Mouse (Mus musculus) lung, postnatal 36 days (tissue): ENCODE measurements at regions not wholly inside any gene's neighbourhood (a gene's known extent, or its start where the extent isn't known, plus 50 kb on each side); places are given as distances from the start of the nearest gene placed in this dataset.

Experiments
- DNase-seq: peaks from one replicate; pipeline ENCODE4 v3.0.0; 2022; ENCODE audit warnings: mixed read lengths

DNA sequence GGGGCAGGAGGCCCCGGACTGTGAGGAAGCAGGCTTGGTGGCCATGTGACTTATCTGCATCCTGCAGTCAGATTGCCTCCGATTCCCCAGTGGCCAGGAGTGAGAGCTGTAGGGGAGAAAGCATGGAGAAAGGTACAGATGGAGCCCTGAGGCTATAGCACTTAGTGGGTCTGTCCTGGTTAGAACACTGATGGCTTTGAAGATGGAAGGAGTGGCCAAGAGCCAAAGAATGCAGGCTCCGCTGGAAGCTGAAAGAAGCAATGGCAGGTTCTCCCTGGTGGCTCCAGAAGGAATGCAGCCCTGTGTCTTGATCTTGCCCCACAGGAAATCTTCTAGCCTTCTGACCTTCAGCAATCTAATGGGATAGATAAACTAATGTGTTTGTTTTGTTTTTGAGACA, 926.3 kb downstream of the 4930447A16Rik start:
- DNase-seq = no peak

DNA sequence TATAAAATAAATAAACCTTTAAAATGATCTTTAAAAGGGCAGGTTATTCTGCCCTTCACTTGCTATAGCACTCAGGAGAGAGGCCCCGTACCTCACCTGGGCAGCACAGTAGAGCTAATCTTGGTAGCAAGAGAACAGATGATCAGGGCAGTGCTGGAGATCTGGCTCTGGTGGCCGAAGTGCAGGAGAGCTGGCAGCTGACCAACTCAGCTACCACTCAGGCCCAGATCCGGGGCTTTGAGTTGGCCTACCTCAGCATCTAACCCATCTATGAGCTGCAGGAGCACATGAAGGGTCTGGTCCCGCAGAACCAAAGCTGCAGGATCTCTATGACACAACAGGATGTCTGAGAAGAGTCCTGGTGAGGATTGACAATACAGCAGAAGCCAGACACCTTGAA, 928.0 kb downstream of the 4930447A16Rik start:
- DNase-seq = no peak

DNA sequence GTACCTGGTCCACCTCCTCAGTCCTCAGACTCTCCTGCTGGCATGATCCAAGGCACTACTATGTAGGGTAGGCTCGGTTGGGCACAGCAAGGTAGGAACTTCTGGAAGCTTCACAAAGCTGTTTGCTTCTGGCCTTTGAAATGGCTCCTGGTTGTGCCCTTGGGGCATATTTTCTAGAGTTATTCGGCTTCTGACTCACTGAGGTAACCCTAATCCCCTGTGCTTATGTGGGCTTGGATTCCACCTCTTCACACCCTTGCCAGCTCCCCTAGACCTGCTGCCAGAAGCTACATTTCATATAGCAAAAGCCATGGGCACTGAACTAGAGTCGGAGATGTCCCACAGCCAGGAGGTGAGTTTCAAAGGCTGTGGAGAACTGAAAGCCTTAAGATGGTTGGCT, 933.7 kb downstream of the 4930447A16Rik start:
- no peak for DNase-seq

DNA sequence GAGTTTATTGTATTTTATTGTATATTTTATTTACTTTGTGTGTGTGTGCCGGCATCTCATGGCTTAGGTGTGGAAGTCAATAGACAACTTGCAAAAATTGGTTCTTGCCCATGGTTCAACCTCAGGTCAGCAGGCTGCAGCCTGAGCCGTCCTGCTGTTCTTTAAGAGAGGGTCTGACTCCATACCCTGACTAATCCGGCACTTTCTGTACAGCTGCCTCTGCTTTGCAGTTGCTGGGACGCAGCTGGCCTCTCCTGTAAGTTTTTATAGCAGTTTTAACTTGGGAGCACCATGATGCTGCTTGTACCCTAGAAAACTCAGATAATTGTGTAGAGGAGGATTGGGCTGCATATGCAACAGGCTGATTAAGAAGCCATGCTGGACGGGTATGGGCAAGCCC, 938.2 kb downstream of the 4930447A16Rik start:
- DNase-seq = no peak

DNA sequence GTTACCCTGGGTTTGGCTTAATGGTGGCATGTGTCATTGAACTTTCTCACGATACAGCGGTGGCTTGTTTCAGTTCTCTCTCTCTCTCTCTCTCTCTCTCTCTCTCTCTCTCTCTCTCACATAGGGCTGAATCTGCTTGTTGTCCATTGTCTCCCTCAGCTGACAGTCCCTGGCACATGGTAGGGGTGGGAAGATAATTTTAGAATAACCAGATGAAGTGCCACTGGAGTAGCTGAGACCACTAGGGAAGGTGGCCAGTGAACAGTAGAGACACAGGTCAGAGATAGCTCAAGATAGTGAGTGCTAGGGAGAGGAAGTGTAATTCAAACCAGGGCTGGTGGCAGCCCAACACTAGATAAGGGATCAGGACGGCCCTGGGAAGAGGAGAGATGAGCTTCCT, 938.7 kb downstream of the 4930447A16Rik start:
- no peak for DNase-seq

DNA sequence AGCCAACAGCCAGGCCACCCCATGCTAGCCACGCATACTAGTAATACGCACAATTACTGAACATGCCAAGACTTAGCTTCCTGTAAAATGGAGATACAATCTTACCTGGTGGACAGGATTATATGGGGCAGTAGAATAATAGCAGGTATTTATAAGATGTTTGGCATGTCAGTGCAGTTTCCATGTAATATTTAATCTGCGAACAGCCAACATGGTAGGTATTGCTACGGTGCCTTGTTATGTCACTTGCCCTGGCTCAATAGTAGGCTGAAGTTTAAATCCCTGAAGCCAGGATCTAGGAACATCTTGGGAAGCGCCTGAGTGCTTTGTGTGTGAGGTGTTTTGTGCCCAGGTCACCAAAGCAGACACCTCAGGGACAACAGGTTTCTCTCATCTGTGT, 942.3 kb downstream of the 4930447A16Rik start:
- no peak for DNase-seq

DNA sequence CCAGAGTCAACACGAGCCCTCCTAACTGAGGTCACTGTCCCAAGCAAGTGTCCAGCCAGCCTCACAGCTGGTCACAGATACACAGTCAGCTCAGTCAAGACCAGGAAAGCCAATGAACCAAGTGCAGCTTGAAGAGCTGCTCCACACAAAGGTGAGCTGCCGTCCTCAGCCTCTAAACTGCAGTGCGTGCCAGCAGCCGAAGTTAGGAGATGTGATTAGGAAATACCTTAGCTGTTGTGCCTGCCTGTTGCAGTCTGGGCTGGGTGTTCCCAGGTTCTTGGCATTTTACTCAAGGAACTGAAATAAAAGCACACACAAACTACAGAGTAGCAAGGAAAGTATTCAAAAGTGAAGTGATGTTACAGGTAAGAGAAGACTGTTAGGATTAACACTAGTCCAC, 942.9 kb downstream of the 4930447A16Rik start:
- DNase-seq = peak; percentile 66

DNA sequence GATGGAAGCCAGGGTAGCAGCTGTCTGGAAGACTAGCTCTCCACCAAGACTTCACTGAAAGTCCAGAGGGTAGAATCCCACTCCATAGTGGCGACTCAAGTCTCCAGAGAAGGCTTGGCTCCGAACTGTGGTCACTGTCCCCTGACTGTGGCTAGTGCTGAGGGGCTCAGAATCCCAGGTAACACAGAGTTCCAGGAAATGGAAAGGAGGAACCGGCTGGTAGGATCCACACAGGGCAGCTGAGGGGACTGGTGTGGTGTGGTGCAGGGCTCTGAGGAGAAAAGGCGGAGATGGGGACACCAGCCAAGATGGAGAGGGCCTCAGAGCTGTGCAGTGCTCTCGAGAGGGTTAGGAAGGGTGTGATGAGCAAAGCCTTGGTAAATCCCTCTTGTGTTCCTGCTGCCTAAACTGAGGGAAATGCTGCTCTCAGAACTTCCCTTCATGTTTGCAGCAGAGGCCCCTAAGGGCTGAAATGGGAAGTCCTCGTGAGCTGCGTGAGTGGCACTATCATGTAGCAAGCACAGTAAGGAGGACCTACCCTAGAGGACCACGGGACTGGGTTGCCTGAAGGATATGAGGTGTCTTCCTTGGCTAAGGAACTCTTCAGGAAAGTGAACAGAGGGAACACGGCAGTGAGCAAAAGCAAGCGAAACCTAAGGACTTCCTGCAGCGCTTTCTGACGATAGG, 946.2 kb downstream of the 4930447A16Rik start:
- peak; percentile 21 for DNase-seq

DNA sequence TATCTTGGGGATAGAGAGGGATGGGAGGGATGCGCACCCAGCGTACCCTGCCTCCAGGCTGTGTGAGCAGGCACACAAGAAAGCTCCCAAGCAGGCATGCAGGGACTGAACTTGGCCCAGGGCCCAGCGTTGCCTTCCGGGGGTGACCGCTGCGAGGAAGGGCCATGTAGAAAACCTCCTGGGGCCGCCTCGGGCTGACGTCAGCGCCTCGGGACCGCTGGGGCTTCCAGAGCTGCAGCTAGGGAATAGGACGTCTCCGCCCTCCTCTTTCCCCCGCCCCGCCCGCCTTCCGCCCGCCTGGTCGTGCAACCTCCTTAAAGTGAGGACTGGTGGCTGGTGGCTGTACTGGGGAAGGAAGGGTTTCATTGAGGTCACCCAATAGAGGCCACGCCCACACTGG, 948.4 kb downstream of the 4930447A16Rik start:
- peak; percentile 94 for DNase-seq

DNA sequence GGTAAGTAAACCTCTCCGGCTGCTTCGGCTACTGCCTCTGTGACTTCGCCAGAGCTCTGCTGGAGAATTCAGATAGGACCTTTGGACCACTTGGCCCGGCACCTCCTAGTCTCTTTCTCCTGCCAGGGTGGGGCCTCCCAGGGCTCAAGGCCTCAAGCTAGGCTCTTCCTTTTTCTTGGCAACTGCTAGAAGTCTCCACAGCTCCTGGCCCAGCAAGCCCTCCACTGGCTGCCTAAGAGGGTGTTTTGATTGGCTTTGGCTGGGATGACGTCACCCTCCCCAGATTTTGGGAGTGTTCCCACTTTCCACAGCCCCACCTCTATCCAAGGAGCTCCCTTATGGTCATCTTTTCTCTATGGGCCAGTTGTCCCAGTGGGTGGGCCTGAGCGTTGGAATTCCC, 949.4 kb downstream of the 4930447A16Rik start:
- DNase-seq = peak; percentile 81

DNA sequence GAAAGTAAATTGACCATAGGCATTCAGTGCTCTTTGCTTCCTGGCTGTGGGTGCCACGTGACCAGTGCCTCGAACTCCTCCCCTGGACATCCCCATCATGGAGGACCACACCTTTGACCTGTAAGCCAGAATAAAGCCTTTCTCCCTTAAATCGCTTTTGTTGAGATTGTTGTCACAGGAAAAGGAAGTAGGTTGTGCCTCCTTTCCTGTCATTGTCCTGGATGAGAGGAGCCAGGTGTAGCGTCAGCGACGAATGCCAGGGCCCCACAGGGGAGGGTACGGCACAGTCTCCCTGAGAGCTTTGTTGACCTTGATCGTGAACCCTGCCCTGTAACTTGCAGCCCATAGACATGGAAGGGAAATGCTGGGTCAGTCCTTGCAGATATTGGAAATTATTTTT, 952.8 kb downstream of the 4930447A16Rik start:
- DNase-seq = peak; percentile 15

DNA sequence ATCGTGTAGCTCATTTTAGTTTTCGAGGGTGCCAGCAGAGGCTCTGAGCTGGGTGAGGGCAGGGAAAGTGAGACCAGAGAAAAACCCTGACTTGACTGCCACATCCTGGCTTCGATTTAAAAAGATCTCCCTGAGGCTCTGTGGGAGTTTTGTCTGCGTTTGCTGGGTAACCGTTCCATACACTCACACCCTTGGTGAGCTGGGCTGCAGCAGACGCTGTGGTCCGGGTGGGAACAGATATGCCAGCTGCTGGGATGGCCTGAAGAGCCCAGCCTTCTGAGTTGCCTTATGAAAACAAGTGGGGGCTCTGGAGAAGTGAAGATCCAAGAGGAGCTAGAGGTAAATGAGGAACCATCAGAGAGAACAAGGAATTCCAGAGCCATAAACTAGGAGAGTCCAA, 962.3 kb downstream of the 4930447A16Rik start:
- DNase-seq = no peak

DNA sequence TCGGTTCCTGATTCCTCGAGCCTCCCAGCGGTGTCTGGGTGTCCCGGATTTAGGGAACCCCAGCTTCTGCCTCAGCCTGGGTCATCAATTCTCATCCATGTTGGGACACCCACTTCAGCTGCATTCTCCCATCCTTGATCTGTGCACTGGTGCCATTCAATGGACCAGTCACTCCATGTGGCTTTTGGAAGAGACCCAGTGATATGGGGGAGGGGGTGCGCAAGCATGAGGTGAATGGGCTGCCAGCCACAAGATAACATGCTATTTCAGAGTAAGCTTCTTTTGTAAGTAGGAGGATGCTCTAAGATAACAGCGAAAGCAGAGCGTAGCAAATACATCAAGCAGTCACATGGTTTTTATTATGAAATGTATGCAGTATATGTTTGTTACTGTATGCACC, 963.1 kb downstream of the 4930447A16Rik start:
- DNase-seq = no peak

DNA sequence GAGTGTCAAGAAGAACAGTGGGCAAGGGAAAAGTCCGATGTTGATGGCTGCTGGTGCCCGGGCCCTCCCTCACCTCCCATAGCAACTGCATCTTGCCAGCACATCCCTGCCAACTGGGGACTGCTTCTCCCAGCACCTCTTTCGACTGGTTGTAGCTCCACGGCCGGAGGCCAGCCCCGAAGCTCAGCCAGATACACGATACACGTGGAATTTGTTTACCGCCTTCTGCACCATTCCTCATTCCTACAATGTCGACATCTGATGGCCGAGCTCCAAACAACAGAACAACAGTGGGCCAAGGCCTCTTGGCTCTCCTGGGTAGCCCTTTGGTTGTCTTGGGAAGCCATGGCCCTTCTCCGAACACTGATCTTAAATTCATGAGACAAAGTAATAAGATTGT, 965.1 kb downstream of the 4930447A16Rik start:
- DNase-seq = peak; percentile 46

DNA sequence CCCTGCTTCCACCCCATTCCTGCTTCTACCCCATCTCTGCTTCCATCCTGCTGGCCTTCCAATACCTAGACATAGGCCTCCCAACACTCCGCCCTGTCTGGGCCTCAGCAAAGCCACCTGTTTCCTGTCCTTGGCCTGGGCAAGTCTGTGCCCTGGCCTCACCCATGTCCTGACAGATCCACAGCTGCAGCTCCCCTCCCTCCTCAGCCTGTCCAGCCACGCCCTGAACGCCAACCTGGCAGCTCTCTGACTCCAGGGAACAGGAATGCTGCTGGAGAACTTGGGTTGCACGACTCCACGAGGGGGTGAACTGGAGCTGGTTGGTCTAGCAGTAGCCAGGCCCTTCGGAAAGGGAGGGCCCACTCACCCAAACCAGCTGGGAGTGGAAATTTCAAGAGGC, 966.1 kb downstream of the 4930447A16Rik start:
- DNase-seq = peak; percentile 87

DNA sequence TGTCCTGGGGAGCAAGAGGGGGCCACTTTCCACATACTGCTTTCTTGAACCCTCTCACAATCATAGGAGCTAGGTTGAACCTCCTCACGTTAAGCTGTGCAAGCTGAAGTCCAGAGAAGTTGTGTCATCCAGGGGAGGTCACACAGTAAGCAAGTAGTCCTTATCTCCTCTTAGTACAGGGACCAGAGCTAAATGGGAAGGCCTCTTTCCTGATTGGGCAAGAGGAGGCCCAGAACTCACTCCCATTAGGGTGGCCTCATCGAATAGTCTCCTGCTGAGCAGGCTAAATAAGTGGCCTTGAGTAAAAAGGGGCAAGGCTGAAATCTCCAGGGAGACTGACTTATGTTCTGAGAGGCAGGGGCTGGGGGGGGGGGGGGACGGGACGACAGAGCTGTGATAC, 966.5 kb downstream of the 4930447A16Rik start:
- no peak for DNase-seq

DNA sequence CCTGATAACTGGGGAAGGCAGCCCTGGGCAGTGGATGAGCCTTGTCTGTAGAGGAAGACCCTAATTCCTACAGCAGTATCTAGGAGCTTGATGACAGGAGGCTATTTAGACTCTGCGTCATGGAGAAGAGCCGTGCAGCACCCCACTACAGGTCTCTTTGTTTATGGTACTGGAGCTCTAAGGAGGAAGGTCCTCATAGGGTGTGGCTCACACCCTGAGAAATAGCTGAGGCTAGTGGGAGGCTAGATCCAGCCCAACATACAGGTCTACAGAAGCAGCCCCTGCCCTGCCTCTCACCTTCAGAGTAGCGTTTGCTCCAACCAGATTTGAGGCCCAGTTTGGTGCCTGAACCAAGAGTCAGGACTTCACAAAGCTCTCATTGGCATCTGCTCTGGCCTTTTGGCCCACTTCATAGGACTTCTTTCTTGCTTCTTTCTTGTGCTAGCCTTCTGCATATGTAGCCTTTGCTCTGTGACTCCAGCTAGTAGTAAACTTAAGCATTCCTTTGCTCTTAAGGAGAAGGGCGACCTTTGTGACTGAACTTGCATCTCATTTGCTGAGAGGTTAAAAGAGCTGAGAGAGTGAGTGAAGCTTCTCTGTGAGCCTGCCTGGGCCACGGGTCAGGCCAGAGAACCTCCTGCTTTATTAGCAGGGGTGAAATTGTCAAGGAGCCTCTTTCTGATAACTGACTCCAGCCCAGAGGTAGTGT, 967.2 kb downstream of the 4930447A16Rik start:
- DNase-seq = no peak

DNA sequence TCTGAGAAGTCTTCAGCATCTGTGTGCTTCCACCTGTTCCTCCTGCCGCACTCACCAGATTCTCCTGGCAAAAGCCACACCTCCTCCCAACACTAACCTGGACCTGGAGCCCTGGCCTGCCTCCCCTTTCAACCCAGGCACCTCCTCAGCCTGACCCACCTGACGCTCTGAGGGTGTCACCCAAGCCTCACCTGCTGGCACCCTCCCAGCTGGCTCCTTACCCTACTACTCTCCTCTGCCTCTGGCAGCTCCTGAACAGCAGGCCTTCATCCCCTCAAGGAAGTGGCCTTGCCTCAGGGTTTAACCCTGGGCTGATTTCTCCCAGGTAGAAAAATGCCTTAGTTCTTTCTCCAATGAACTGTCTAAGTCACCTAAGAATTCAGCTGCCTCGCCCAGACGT, 973.5 kb downstream of the 4930447A16Rik start:
- peak; percentile 84 for DNase-seq

DNA sequence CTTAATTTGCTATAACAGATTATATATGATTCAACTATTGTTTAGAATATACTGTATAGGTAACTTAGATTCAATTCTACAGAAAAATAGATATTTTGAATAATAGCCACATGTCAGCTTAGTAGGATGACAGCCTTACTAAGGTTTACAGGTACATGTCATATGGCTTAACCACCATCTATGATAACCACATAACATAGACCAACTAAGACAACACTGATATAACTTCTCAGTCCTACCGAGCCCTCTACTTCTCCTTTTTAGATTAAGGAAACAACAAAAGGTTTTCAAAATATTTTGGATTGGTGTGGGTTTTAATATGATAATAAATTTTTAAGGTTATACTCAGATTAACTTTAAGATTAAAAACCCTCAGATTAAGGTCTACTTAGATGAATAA, 977.4 kb downstream of the 4930447A16Rik start:
- DNase-seq = no peak

DNA sequence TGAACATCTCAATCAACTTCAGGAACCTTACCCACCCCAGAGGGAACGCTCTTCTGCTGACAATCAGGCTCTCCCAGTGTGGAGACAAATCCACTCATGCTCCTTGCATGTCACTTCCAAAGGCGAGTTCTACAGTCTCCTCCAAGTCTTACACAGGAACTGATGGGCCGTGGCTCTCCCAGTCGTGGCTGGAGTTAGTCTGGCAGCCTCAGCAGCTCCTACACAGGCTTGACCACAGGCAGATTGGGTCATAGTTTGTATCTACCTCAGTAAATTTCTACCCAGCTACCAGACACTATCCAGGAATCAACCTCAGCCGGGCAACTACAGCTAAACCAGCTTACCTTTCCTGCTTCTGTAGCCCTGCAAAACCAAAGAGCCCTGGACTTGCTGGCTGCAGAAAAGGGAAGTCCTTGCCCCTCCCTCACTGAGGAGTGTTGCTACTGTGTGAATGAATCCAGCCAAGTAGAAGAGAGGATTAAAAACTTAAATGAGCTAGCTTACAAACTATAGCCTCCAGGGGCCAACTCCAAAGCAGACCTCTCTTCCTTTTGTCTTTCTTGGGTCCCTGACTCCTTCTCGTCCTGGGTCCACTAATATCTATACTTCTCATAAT, 978.5 kb downstream of the 4930447A16Rik start:
- peak; percentile 34 for DNase-seq

DNA sequence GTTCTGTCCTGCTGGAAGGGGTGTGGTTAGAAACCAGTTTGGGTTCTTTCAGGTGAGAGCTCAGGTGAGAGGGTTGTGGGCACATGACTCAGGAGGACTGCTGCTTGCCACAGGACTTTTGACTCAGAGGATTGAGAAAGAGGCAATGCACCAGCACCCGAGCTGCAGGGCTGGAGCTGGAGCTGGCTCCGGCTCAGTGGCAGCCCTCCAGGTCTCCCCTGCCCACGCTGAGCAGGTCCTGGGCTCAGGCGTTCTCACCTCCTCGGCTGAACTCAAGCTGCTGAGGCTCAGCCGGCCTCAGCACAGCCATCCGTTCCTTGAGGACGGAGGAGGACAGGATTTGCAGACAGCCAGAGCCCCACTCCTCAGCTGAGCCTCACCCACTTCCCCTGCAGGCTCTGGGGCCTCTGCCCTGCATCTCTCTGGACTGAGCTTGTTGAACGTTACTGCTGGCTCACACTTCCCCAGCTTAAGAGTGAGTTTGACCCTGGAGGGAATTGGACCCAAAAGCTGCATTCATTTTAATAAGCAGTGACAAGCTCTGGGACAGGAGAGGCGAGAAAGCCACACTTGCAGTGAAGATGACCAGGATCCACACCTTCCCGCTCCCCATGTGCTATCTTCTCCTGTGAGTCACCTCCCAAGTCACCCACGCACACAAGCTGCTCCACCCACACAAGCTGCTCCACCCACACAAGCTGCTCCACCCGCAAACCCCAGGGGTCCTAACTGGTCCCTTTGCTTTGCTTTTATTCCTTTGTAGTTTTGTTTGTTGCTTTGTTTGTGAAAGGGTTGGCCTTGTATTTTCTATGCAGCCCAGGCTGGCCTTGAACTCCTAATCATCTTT, 981.0 kb downstream of the 4930447A16Rik start:
- DNase-seq = peak; percentile 64

DNA sequence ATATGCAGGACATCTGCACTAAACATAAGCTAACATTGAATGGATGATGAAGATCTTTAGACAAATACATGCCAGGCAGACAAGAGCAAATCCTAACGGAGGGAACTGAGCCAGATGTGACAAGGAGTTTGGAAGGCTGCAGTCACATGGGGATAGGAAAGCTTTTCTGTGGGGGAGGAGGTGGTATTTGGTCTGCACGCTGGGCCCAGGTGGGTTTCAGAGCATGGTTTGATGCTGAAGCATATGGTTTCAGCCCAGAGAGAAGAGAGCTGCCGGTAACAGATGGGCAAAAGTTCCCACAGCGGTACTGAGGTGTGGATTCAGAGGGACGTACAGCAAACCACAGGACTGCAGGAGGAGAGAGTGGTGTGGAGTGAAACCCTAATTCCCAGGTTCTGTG, 982.1 kb downstream of the 4930447A16Rik start:
- DNase-seq = no peak

DNA sequence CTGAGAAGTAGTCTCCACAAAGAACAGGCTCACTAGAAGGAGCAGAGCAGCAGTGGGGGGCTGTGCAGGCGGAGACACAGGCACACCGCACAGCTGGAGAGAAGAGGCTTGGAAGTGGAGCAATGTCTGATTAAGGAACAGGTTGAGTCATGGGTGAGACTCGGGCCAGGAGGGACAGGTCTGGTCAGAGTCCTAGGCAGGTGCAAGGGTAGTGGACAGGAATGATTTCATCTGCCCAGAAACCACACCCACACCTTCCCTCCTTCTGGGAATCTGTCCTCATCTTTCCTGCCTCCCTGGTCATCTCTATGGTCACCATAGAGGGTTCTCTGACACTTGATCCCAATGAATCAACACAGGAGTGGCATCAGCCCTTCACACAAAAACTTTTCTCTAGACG, 983.8 kb downstream of the 4930447A16Rik start:
- DNase-seq = peak; percentile 19
